Mouse (Mus musculus): Measurements from ENCODE around the gene Fcrla.

Fcrla gene

GRCm38 (mm10) chr1:170926941-170927340 is 442 bp downstream of the Fcrla start:
- DNase-seq: no peak

DNA sequence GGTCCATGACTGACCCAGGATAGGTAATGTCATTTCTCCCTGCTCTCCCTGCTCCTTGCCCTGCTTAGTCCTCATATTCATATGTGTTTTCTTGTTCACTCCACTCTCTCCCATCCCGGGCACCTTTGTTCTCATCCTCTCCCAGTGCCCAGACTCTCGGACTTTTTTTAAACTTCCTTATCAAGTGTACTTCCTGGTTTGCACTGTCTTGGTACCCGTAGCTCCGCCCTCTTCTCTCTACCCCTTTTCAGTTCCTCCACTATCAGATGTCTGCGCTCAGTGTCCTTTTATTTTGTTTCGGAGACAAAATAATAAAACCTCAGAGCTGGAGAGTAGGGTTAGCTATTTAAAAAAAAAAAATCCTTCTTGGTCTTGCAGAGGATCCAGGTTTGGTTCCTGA is 2.9 kb downstream of the Fcrla start:
- DNase-seq: no peak

DNA sequence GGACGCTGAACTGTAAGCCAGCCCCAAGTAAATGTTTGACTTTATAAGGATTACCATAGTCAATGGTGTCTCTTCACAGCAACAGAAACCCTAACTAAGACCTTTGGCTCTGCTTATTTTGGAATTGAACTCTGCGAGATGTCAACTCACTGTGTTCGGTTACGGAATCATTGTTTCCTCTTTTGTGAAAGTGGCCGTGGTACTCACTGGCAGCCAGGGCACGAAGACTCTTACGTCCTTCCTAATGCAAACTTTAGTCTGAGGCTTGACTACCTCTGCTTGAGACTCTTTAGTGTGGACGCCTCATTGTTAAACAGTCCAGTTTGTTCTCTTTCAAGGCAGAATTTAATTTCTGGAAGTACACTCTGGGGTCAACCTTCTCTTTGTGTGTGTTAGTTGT is 8.1 kb downstream of the Fcrla start:
- DNase-seq: no peak

GRCm38 (mm10) chr1:170915657-170916056 is 11.7 kb downstream of the Fcrla start:
- no peak for DNase-seq

GRCm38 (mm10) chr1:170912891-170913615 is 14.3 kb downstream of the Fcrla start, which contains the start of gene Fcrlb:
Fcrlb (minus strand) TSS chr1:170912941.
- no peak for DNase-seq

- no peak for DNase-seq
Measured at GRCm38 (mm10) chr1:170911907-170912660, 15.3 kb downstream of the Fcrla start.

GRCm38 (mm10) chr1:170908341-170908740 is 19.0 kb downstream of the Fcrla start:
- DNase-seq: peak; percentile 39 to 47

DNA sequence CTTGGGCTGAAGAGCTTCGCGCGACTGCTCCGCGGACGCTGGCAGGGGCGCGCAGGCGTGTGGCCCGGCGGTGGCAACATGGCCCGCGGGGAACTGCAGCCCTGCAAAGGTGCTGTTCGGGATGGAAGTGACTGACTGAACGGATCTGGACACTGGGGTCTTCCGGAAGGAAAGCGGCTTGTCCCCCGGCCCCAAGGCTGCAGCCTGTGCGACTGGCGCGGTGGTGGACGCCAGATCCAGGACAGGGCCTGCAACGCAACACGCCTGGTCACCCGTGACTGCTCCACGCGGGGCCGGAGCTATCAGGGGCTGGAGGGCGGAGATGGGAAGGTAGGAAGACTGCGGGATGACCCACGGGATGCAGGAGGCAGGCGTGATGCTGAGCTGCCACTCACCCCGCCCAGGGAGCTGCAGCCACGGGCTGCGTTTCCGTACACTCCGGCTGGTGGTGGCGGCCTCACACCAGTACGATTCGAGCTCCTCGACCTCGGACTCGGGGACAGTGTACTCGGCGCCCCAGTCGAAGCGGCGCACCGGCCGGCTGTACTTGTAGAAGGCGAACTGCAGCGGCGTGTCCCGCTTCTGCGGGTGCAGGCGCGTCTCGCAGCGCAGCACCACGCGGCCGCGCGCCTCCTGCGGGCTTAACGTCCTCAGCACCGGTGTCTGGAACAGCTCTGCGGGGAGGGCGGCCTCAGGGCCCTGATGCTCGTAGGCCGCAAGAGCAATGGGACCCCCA is 19.8 kb downstream of the Fcrla start:
- DNase-seq: peak; percentile 60 to 63

DNA sequence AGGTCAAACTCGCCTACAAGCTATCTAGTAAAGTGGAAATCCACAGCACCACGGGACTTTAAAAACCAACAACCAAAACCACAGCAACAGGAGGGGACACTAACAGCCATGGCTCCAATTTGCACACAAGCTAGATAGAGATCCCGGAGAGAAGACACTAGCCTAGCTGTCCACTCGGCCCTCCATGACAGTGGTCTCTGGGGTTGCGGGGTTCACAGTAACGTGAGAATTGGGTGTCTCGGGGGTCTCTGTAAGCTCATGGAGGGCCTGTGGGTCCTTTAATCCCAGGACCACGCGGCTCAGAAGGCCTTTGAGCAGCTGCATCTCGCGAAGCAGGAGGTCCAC is 20.3 kb downstream of the Fcrla start:
- DNase-seq: no peak

- DNase-seq: no peak
Measured at GRCm38 (mm10) chr1:170903485-170903884, 23.9 kb downstream of the Fcrla start.

DNA sequence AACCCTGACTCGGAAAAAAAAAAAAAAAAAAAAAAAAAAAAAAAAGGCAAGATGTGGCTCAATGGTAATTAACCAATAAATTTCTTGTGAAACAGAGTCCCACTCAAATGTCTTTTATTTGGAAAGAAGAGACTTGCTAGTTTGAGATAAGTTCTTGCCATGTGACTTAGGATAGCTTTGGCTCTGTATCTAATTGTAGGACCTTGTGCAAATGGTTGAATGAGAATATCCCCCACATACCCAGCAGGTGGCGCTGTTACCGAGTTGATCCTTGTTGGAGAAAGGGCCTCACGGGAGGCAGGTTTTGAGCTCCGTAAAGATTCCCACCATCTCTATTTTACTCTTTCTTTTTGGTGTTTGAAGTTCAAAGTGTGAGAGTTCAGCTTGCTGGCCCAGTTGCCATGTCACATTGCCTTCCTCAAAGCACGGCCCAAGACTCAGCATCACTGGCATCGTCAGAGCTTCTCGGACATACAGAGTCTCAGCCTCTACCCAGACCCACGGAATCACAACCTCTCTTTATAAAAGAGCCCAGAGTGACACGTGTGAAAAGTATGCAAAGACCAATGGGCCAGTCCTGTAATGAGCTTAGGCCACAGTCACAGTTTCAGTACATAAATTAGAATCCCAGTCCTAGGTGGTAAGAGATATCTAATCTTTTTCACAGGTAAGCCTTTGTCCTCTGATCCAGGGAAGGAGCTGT is 25.7 kb downstream of the Fcrla start:
- peak; percentile 93 to 96 for DNase-seq

- DNase-seq: peak; percentile 71 to 86
Measured at GRCm38 (mm10) chr1:170900799-170901467, 26.4 kb downstream of the Fcrla start.

- no peak for DNase-seq
Measured at GRCm38 (mm10) chr1:170898413-170899075, 28.8 kb downstream of the Fcrla start.

DNA sequence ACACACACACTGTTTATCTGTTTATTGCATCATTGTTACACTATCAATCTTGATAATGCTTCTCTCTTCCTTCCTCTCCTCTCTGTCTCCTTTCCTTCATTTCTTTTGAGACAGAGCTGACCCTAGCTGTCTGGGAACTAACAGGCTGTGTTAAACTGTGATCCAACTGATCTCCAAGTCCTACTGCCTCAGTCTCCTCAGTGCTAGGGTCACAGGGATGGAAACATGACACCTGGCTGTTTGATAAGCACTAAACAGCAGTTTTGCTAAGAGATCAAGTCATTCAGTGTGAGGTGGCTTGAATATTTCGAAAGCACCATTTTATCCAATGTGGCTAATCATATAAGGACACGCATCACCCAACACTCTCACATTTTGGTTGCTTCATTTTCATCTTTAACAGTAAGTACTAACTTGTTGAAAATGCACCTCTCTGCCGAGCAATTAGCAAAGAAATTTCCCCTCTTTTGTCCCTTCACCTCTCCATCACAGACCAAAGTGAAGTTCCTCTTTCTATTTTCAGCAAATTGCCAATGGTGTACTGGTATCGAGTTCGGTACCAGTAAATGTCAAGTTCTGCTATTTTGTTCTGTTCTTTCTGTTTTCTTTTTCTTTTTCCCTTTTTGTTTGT is 30.6 kb downstream of the Fcrla start:
- DNase-seq: no peak

- peak; percentile 22 to 81 for DNase-seq
Measured at GRCm38 (mm10) chr1:170894603-170895602, 32.5 kb downstream of the Fcrla start.

- no peak for DNase-seq
Measured at GRCm38 (mm10) chr1:170892279-170892678, 35.1 kb downstream of the Fcrla start.

DNA sequence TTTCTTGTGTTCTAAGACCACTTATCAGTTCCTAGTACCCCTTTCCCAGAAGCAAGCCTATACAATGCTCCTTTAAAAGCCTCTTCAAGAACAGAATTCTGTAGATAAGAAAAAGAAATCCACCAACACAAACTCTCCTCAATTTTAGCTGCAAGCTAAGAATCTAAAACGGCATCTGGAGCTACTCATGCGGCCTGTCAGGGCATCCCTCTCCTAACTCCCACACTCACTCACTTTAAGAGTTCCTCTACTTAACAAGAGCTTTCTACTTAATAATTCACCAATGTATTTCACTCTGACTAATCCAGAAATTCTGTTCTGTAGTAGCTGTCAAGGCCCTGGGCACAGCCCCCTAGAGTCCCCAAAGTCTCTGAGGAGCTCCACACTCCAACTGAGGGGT is 35.7 kb downstream of the Fcrla start:
- no peak for DNase-seq

DNA sequence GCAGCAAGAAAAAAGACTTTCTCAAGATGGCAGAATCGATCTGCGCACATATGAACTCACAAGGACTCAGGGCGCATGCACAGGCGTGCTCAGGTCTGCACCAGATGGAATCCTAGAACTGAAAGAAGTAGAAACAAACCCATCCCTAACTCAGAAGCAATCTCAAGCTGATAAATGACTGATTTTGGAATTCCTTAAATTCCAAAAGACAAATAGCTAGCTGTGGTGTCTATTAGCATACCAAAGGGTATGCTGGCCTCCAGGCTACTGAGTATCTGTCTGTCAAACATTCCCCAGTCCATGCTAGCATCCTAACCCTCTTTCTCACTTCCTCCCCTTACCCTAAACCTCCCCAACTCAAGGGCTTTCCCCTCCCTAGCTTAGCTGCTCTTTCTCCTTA is 38.1 kb downstream of the Fcrla start:
- DNase-seq: no peak

GRCm38 (mm10) chr1:170886044-170886458 is 41.3 kb downstream of the Fcrla start:
- no peak for DNase-seq

- peak; percentile 91 to 93 for DNase-seq
Measured at GRCm38 (mm10) chr1:170884978-170885561, 42.3 kb downstream of the Fcrla start, which contains the start of the genes Gm26620 and Dusp12. Gm26620 (plus strand) TSS chr1:170885065. Dusp12 (minus strand) TSS chr1:170885540.
